Mouse (Mus musculus) activated CD4-positive, CD25-positive, alpha-beta regulatory T cell, adult 9 weeks (primary cell): ENCODE data around the gene Gm13277. TPM values are rescaled to one million over a fixed set of nuclear protein-coding genes. Genes with fewer than 3 reads are reported as not detected.

Experiments
- polyA plus RNA-seq: library from polyadenylated mRNA; unstranded; fragments of 100-300 nt; shearing (Covaris generic); gene quantifications from one replicate; pipeline ENCODE4 v1.2.1, GENCODE M21; 2017

The Gm13277 gene
- polyA plus RNA-seq, result not detected

DNA sequence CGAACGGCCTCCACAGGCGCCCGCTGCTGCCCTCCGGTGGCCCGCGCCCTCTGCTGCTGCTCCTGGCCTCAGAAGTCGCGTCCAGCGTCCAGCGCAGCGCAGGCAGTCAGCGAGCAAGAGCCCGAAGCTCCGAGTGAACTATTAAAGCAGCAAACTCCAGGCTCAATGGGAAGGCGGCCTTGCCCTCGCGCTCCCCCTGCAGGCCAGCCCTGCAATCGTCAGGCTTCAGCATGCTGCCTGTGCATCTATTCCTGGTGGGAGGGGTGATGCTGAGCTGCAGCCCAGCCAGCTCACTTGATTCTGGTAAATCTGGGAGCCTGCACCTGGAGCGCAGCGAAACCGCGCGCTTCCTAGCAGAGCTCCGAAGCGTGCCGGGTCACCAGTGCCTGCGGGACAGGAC, at the start of gene Gm13277:
Gene Gm13277 (plus strand): TSS at position 231 of the 400 bp plus-strand sequence.

DNA sequence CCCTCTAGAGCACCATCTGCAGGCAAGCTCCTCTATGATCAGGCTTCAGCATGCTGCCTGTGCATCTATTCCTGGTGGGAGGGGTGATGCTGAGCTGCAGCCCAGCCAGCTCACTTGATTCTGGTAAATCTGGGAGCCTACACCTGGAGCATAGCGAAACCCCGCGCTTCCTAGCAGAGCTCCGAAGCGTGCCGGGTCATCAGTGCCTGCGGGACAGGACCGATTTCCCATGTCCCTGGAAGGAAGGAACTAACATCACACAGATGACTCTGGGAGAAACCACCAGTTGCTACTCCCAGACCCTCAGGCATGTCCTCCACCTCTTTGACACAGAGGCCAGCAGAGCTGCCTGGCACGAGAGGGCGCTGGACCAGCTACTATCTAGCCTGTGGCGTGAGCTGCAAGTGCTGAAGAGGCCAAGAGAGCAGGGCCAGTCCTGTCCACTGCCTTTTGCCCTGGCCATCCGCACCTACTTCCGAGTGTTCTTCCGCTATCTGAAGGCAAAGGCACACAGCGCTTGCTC, 33.6 kb upstream of the Gm13277 start, which contains the start of gene Gm13271:
Gene Gm13271 (plus strand): TSS at position 51 of the 523 bp plus-strand sequence.

DNA sequence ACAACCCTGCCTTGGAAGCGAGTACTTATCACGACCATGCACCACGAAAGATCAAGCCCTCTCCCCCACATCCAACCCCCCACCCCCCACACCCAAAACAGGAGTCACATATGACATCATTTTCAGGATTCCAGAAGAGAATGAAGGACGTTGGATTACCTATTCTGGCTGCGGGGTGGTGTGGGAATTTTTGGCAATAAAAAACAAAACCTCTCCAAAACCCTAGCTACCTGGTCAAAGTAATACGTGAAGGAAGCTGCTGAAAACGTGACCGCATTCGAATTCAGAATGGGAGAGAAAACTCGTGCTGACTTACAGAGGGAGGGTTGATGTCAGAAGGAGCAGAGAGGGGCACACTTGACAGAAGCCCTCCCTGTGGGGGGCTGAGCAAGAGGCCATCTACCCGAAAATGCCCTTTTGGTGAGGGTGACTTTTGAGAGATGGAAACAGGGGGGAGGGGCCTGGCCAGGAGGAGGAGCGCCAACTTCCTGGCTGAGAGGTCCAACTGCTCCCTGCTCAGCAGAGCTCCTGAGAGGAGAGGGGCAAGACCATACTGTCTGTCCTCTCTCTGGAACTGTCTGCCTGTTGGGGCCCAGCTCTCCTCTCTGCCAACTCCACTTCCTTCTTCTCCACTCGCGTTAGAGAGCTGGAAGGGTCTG, 28.7 kb upstream of the Gm13277 start, which contains the start of gene Gm13283:
Gene Gm13283 (plus strand): TSS at position 510 of the 659 bp plus-strand sequence.

DNA sequence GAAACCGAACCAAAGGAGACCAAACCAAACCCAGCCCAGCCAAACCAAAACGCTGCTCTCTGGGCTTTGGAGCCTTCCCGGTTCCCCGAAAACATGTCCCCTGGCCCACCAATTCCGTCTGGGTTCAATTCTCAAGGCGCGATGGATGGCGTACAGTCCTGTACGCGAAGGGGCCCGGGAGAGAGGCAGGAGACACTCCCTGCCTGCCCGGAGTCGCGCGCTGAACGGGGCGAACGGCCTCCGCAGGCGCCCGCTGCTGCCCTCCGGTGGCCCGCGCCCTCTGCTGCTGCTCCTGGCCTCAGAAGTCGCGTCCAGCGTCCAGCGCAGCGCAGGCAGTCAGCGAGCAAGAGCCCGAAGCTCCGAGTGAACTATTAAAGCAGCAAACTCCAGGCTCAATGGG, 14.9 kb upstream of the Gm13277 start, which contains the start of gene Gm13290:
Gene Gm13290 (plus strand): TSS at position 301 of the 400 bp plus-strand sequence.

DNA sequence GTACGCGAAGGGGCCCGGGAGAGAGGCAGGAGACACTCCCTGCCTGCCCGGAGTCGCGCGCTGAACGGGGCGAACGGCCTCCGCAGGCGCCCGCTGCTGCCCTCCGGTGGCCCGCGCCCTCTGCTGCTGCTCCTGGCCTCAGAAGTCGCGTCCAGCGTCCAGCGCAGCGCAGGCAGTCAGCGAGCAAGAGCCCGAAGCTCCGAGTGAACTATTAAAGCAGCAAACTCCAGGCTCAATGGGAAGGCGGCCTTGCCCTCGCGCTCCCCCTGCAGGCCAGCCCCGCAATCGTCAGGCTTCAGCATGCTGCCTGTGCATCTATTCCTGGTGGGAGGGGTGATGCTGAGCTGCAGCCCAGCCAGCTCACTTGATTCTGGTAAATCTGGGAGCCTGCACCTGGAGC, 11.8 kb upstream of the Gm13277 start, which contains the start of gene Gm13289:
Gene Gm13289 (plus strand): TSS at position 301 of the 400 bp plus-strand sequence.

DNA sequence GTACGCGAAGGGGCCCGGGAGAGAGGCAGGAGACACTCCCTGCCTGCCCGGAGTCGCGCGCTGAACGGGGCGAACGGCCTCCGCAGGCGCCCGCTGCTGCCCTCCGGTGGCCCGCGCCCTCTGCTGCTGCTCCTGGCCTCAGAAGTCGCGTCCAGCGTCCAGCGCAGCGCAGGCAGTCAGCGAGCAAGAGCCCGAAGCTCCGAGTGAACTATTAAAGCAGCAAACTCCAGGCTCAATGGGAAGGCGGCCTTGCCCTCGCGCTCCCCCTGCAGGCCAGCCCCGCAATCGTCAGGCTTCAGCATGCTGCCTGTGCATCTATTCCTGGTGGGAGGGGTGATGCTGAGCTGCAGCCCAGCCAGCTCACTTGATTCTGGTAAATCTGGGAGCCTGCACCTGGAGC, 8.9 kb upstream of the Gm13277 start, which contains the start of gene Gm13272:
Gene Gm13272 (plus strand): TSS at position 301 of the 400 bp plus-strand sequence.

GRCm38 (mm10) chr4:88781831-88782230, 6.6 kb upstream of the Gm13277 start, which contains the start of gene Ifnz:
Ifnz (plus strand) TSS chr4:88782131.

GRCm38 (mm10) chr4:88785409-88785808, 3.0 kb upstream of the Gm13277 start, which contains the start of gene Gm13276:
Gm13276 (plus strand) TSS chr4:88785709.

GRCm38 (mm10) chr4:88791250-88791649, 2.8 kb downstream of the Gm13277 start, which contains the start of gene Gm13278:
Gm13278 (plus strand) TSS chr4:88791550.

DNA sequence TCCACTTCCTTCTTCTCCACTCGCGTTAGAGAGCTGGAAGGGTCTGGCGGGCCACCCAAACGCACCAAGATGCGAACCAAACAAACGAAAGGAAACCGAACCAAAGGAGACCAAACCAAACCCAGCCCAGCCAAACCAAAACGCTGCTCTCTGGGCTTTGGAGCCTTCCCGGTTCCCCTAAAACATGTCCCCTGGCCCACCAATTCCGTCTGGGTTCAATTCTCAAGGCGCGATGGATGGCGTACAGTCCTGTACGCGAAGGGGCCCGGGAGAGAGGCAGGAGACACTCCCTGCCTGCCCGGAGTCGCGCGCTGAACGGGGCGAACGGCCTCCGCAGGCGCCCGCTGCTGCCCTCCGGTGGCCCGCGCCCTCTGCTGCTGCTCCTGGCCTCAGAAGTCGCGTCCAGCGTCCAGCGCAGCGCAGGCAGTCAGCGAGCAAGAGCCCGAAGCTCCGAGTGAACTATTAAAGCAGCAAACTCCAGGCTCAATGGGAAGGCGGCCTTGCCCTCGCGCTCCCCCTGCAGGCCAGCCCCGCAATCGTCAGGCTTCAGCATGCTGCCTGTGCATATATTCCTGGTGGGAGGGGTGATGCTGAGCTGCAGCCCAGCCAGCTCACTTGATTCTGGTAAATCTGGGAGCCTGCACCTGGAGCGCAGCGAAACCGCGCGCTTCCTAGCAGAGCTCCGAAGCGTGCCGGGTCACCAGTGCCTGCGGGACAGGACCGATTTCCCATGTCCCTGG, 5.7 kb downstream of the Gm13277 start, which contains the start of gene Gm13275:
Gene Gm13275 (plus strand): TSS at position 552 of the 740 bp plus-strand sequence.

GRCm38 (mm10) chr4:88797097-88797496, 8.7 kb downstream of the Gm13277 start, which contains the start of gene Gm13279:
Gm13279 (plus strand) TSS chr4:88797397.

GRCm38 (mm10) chr4:88799365-88799764, 10.9 kb downstream of the Gm13277 start, which contains the start of gene Gm13285:
Gm13285 (plus strand) TSS chr4:88799665.

DNA sequence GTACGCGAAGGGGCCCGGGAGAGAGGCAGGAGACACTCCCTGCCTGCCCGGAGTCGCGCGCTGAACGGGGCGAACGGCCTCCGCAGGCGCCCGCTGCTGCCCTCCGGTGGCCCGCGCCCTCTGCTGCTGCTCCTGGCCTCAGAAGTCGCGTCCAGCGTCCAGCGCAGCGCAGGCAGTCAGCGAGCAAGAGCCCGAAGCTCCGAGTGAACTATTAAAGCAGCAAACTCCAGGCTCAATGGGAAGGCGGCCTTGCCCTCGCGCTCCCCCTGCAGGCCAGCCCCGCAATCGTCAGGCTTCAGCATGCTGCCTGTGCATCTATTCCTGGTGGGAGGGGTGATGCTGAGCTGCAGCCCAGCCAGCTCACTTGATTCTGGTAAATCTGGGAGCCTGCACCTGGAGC, 14.5 kb downstream of the Gm13277 start, which contains the start of gene Gm13287:
Gene Gm13287 (plus strand): TSS at position 301 of the 400 bp plus-strand sequence.

GRCm38 (mm10) chr4:88805231-88805630, 16.8 kb downstream of the Gm13277 start, which contains the start of gene Gm13288:
Gm13288 (plus strand) TSS chr4:88805531.

DNA sequence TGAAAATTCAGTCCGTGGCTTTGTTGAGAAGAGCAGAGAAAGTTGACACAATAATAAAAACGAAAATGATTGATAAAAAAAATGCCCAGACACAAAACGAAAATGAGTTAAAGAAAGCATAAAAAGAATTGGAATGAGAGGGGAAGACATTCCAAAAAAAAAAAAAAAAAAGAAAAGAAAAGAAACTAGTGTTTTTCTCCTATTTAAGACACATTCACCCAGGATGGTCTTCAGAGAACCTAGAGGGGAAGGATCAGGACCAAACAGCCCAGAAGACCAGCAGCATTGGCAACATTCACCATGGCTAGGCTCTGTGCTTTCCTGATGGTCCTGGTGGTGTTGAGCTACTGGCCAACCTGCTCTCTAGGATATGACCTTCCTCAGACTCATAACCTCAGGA, 27.5 kb downstream of the Gm13277 start, which contains the start of gene Ifna7:
Gene Ifna7 (plus strand): TSS at position 301 of the 400 bp plus-strand sequence.

DNA sequence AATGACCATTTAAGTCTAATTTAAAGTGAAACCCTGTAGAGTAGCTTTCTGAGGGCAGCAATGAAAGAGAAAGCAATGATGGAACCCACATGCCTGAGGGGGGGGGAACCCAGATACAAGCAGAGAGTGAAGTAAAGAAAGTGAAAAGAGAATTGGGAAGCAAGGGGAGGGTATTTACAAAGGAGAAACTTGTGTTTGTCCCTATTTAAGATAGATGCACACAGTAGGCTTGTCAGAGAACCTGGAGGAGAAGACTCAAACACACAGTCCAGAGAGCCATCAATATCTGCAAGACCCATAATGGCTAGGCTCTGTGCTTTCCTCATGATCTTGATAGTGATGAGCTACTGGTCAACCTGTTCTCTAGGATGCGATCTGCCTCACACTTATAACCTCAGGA, 31.2 kb downstream of the Gm13277 start, which contains the start of gene Ifna11:
Gene Ifna11 (plus strand): TSS at position 301 of the 400 bp plus-strand sequence.

GRCm38 (mm10) chr4:88827116-88827515, 38.7 kb downstream of the Gm13277 start, which contains the start of gene Ifna6:
Ifna6 (plus strand) TSS chr4:88827416.

DNA sequence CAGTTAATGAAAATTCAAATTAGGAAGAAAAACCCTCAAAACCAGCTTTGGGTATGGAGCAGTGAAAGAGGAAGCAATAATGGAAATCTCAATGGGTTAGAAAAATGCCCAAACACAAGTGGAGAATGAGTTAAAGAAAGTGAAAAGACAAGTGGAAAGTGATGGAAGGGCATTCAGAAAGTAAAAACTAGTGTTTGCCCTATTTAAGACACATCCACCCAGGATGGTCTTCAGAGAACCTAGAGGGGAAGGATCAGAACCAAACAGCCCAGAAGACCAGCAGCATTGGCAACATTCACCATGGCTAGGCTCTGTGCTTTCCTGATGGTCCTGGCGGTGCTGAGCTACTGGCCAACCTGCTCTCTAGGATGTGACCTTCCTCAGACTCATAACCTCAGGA, 46.8 kb downstream of the Gm13277 start, which contains the start of gene Ifna5:
Gene Ifna5 (plus strand): TSS at position 301 of the 400 bp plus-strand sequence.

